Mouse (Mus musculus) hindbrain, embryonic 14.5 days (tissue): ENCODE measurements around the gene Rtl1. TPM values are rescaled to one million over a fixed set of nuclear protein-coding genes. Genes with fewer than 3 reads are reported as not detected.

ENCODE experiments used
- ATAC-seq: fragments of 200-750 bp; cut with Nextera tagmentation; 2 replicates; pipeline ENCODE4 v1.8.0; 2017; ENCODE audit warnings: moderate number of reproducible peaks, mild to moderate bottlenecking, moderate TSS enrichment, moderate library complexity; ENCODE audit not compliant: low FRiP score
- DNase-seq: peaks from one replicate; pipeline ENCODE4 v3.0.0-alpha.2; 2015; ENCODE audit warnings: low spot score
- H3K27ac ChIP-seq: fragments of 300-500 bp; sonication (generic); 2 replicates; pipeline ENCODE4 v1.5.1; 2014; ENCODE audit warnings: mild to moderate bottlenecking, moderate library complexity
- H3K27me3 ChIP-seq: fragments of 300-500 bp; sonication (generic); 2 replicates; pipeline ENCODE4 v1.6.1; 2014; ENCODE audit warnings: mild to moderate bottlenecking, low read length, mixed read lengths; ENCODE audit not compliant: control insufficient read depth, insufficient read depth
- H3K36me3 ChIP-seq: fragments of 300-500 bp; sonication (generic); replicated peaks from 2 replicates; pipeline ENCODE4 v1.6.1; 2014; ENCODE audit not compliant: control insufficient read depth, insufficient read depth
- H3K4me1 ChIP-seq: fragments of 300-500 bp; sonication (generic); replicated peaks from 2 replicates; pipeline ENCODE4 v1.6.1; 2014; ENCODE audit warnings: antibody characterized with exemption, low read length, mixed read lengths; ENCODE audit not compliant: control insufficient read depth, insufficient read depth
- H3K4me2 ChIP-seq: fragments of 300-500 bp; sonication (generic); replicated peaks from 2 replicates; pipeline ENCODE4 v1.6.1; 2014; ENCODE audit warnings: mild to moderate bottlenecking, moderate library complexity
- H3K4me3 ChIP-seq: fragments of 300-500 bp; sonication (generic); replicated peaks from 2 replicates; pipeline ENCODE4 v1.5.1; 2014; ENCODE audit warnings: mild to moderate bottlenecking, low read length
- H3K9ac ChIP-seq: fragments of 300-500 bp; sonication (generic); 2 replicates; pipeline ENCODE4 v1.6.1; 2014
- H3K9me3 ChIP-seq: fragments of 300-500 bp; sonication (generic); 2 replicates; pipeline ENCODE4 v1.6.1; 2016; ENCODE audit warnings: low read length; ENCODE audit not compliant: control insufficient read depth
- WGBS: fragments of 180-500 bp; shearing (Covaris S2); extraction: QIAGEN DNeasy Blood & Tissue Kit; methylation state at CpG from one replicate; pipeline ENCODE4 v1.1.7; 2014; 5-methylcytosine and 5-hydroxymethylcytosine counted together
- polyA plus RNA-seq: library from polyadenylated mRNA; unstranded; fragments of >200 nt; fragmentation: Nextera tagmentation; extraction: Ambion mirVana; gene quantifications from 2 replicates; pipeline ENCODE4 v1.2.1, GENCODE M21; 2014

Rtl1 gene
- polyA plus RNA-seq, 1 experiment from 2014 or later: 1.8 TPM

DNA sequence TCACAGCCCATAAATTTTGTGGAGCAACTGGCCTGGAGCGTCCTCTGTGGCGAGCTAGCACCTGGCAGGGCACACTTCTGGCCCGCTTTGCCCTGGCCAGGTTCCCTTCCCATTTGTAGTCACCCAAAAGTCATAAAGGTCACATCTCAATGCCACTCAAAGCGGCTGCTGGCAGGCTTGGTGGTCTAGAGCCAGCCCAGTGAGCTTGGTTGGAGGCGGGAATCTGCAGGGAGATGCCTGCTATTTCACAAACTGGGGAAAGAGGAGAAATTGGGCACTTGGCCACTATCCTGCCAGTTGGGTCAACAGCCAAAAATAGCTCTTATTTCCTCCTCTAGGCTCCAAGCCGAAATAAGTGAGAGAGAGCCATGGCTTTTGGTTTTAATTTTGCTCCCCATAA, 4.4 kb downstream of the Rtl1 start:
- H3K9ac ChIP-seq: no peak overlapping the region
- peak overlapping the region; percentile 38; the same call in 1 of the 2 replicates for H3K27ac ChIP-seq
- 65% methylated on average over 6 of the region's 6 CpGs for WGBS
- peaks cover 4% of the 10 kb centered on the region; the same call in 1 of the 2 replicates for H3K4me1 ChIP-seq
- peaks cover 84% of the 10 kb centered on the region for H3K36me3 ChIP-seq
- no peaks in the 10 kb centered on the region for H3K9me3 ChIP-seq
- ATAC-seq (no peak), DNase-seq (peak; percentile 55)
- no peak overlapping the region for H3K4me2 ChIP-seq
- H3K27me3 ChIP-seq: no peaks in the 10 kb centered on the region
- no peak overlapping the region for H3K4me3 ChIP-seq

DNA sequence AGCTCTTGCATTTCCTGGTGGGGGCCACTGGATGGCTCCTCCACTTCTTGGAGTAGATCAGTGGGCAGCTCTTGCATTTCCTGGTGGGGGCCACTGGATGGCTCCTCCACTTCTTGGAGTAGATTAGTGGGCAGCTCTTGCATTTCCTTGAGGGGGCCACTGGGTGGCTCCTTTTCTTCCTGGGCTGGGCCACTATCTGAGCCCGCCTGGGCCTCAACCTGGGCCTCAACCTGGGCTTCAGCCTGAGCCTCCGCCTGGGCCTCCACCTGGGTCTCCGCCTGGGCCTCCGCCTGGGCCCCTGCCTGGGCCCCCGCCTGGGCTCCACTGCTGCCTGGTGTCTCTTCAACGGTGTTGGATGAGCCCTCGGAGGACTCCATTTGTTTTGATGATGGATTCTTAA, 5.2 kb downstream of the Rtl1 start:
- no peak overlapping the region for H3K27ac ChIP-seq
- DNase-seq (no peak), ATAC-seq (no peak)
- no peak overlapping the region for H3K4me3 ChIP-seq
- H3K36me3 ChIP-seq: peaks cover 84% of the 10 kb centered on the region
- 88% methylated on average over 7 of the region's 7 CpGs for WGBS
- H3K9me3 ChIP-seq: no peaks in the 10 kb centered on the region
- peaks cover 4% of the 10 kb centered on the region; the same call in 1 of the 2 replicates for H3K4me1 ChIP-seq
- no peaks in the 10 kb centered on the region for H3K27me3 ChIP-seq
- H3K9ac ChIP-seq: no peak overlapping the region
- H3K4me2 ChIP-seq: no peak overlapping the region

GRCm38 (mm10) chr12:109582185-109582584, 17.9 kb downstream of the Rtl1 start:
- H3K4me3 ChIP-seq: no peak overlapping the region
- H3K4me1 ChIP-seq: no peaks in the 10 kb centered on the region
- peaks cover 97% of the 10 kb centered on the region for H3K36me3 ChIP-seq
- no peaks in the 10 kb centered on the region for H3K27me3 ChIP-seq
- H3K9me3 ChIP-seq: no peaks in the 10 kb centered on the region
- H3K4me2 ChIP-seq: no peak overlapping the region
- H3K9ac ChIP-seq: no peak overlapping the region
- no peak for ATAC-seq
- 83% methylated on average over 5 of the region's 5 CpGs for WGBS
- no peak overlapping the region for H3K27ac ChIP-seq
- DNase-seq: no peak

DNA sequence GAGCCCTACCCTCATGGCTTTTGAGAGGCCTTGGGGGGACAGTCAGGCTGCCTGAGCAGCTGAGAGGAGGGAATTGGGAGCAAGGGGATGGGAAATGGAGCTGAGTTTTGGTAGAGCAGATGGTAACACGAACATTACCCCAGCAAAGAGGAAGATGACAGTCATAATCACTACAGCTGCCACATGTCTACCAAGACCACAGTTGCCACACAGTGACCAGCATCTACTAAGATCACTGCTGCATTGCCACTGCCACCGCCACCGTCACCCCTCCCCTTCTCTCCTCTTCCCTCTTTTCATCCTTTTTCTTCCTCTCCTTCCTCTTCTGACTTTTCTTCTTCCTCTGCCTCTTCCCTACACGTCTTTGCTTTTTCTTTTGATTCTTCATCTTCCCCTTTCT, 27.9 kb downstream of the Rtl1 start:
- Histone ChIP-seq H3K9ac (no peak overlapping the region), H3K9me3 (no peaks in the 10 kb centered on the region), H3K27me3 (no peaks in the 10 kb centered on the region), H3K27ac (no peak overlapping the region), H3K4me1 (no peaks in the 10 kb centered on the region), H3K36me3 (peaks cover 97% of the 10 kb centered on the region), H3K4me2 (no peak overlapping the region), H3K4me3 (no peak overlapping the region)
- DNase-seq (no peak), ATAC-seq (no peak)
- WGBS: 85% methylated on average over 4 of the region's 4 CpGs

DNA sequence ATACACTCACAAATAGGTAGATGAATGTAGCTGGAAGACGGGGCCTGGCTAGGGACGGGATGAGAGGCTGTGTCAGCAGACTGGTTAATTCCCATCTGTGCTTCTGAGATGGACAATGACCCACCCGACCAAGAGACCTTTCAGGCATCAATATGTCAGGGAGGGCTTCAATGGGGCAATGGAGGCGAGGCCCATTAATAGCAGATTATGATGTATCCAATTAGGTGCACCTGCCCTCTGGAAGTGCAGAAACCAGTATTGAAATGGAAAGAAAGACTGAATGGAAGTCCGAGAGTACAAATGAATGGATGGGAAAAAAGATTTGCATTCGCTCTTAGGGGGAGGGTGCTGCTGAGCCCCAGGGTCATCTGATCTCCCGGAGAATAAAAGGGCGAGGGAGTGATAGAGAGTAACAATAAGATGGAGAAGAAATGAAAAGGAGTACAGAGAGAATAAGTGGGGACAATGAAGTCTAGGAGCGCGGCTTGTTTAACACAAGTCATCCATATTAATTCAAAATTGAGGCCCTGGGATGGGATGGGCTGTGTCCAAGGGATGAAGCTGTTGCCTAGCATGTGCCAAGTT, 39.9 kb downstream of the Rtl1 start:
- Histone ChIP-seq H3K27ac (no peak overlapping the region), H3K36me3 (peaks cover 87% of the 10 kb centered on the region), H3K4me2 (no peak overlapping the region), H3K9me3 (no peaks in the 10 kb centered on the region), H3K4me1 (peaks cover 9% of the 10 kb centered on the region; the same call in 1 of the 2 replicates), H3K27me3 (no peaks in the 10 kb centered on the region), H3K9ac (no peak overlapping the region), H3K4me3 (no peak overlapping the region)
- no peak for DNase-seq
- WGBS: 21% methylated on average over 10 of the region's 10 CpGs
- no peak for ATAC-seq

DNA sequence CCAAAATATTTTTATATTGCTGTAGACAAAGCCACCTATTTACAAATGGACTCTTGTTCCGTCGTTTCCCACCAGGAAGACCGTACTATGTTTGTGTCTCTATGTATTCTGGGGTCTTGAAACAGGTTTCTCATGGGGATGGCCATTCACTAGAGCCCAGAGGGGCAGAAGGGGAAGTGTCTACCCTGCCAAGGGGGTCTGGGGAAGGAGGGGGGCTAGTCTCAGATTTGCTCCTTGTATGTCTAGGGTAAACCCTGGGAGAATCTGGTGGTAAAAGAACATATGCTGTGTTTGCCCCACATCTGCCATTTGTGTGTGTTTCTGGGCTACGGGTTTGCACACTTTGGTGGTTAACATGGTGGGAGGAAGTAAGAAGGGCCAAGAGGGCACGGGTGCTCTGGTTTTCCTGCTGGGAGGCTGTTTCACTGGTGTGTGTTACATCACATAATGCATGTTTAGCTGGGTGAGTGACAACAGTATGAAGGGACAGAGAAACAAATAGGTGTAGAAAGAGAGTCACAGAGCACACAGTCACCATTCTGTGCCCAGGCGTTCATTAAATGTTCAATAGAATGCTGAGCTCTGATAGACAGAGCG, 41.1 kb downstream of the Rtl1 start:
- Histone ChIP-seq H3K27me3 (no peaks in the 10 kb centered on the region), H3K36me3 (peaks cover 91% of the 10 kb centered on the region), H3K4me2 (no peak overlapping the region), H3K27ac (no peak overlapping the region), H3K4me3 (no peak overlapping the region), H3K9me3 (no peaks in the 10 kb centered on the region), H3K9ac (no peak overlapping the region), H3K4me1 (peaks cover 9% of the 10 kb centered on the region; the same call in 1 of the 2 replicates)
- 61% methylated on average over 7 of the region's 7 CpGs for WGBS
- no peak for DNase-seq
- ATAC-seq: no peak

GRCm38 (mm10) chr12:109558226-109558824, 41.8 kb downstream of the Rtl1 start:
- no peak overlapping the region for H3K4me2 ChIP-seq
- H3K36me3 ChIP-seq: peaks cover 89% of the 10 kb centered on the region
- DNase-seq (no peak), ATAC-seq (peak; percentile 43; the same call in 1 of the 2 replicates)
- H3K4me1 ChIP-seq: peaks cover 9% of the 10 kb centered on the region; the same call in 1 of the 2 replicates
- WGBS: 42% methylated on average over 12 of the region's 12 CpGs
- H3K27me3 ChIP-seq: no peaks in the 10 kb centered on the region
- H3K9me3 ChIP-seq: no peaks in the 10 kb centered on the region
- no peak overlapping the region for H3K9ac ChIP-seq
- H3K4me3 ChIP-seq: no peak overlapping the region
- no peak overlapping the region for H3K27ac ChIP-seq

- Histone ChIP-seq H3K27ac (no peak overlapping the region), H3K9me3 (no peaks in the 10 kb centered on the region), H3K4me3 (no peak overlapping the region), H3K4me2 (no peak overlapping the region), H3K4me1 (peaks cover 5% of the 10 kb centered on the region; the same call in 1 of the 2 replicates), H3K9ac (no peak overlapping the region), H3K36me3 (peaks cover 94% of the 10 kb centered on the region), H3K27me3 (no peaks in the 10 kb centered on the region)
- WGBS: 47% methylated on average over 15 of the region's 15 CpGs
- DNase-seq: no peak
- no peak for ATAC-seq
These were observed 44.2 kb downstream of the Rtl1 start for GRCm38 (mm10) chr12:109555837-109556409.

- ATAC-seq (no peak), DNase-seq (no peak)
- H3K4me2 ChIP-seq: no peak overlapping the region
- H3K4me1 ChIP-seq: no peaks in the 10 kb centered on the region
- WGBS: 83% methylated on average over 1 of the region's 1 CpGs
- no peaks in the 10 kb centered on the region for H3K27me3 ChIP-seq
- H3K36me3 ChIP-seq: peaks cover 96% of the 10 kb centered on the region
- no peak overlapping the region for H3K9ac ChIP-seq
- no peak overlapping the region for H3K4me3 ChIP-seq
- H3K9me3 ChIP-seq: no peaks in the 10 kb centered on the region
- no peak overlapping the region for H3K27ac ChIP-seq
These were observed 46.6 kb downstream of the Rtl1 start for GRCm38 (mm10) chr12:109553568-109553967.
